Mouse (Mus musculus): Measurements from ENCODE around the gene Tnni3.

GRCm38 (mm10) chr7:4493991-4494390 is 30.0 kb downstream of the Tnni3 start:
- no peak for TF ChIP-seq EP300 (IDR thresholded peaks at IDR 0.05; ENCODE audit: low read depth)
- no peak for TF ChIP-seq CTCF (IDR thresholded peaks at IDR 0.05; ENCODE audit: low read depth)
